Mouse (Mus musculus) heart, postnatal 0 days (tissue): ENCODE data around the gene Rnf111.

Experiments used
- CTCF ChIP-seq: IDR thresholded peaks from 2 replicates; pipeline ENCODE4 v1.5.1; 2016; ENCODE audit warnings: antibody characterized with exemption, control low read depth, low read depth
- EP300 ChIP-seq: IDR thresholded peaks from 2 replicates; pipeline ENCODE4 v1.6.1; 2016; ENCODE audit warnings: antibody characterized with exemption, low read depth

- TF ChIP-seq CTCF (no peak), EP300 (no peak)
Measured at GRCm38 (mm10) chr9:70544831-70545230, 41.3 kb upstream of the Rnf111 start.
